Mouse (Mus musculus): ENCODE results near the gene Hecw2. TPM values are rescaled to one million over a fixed set of nuclear protein-coding genes. Genes with fewer than 3 reads are reported as not detected.

The Hecw2 gene
- polyA plus RNA-seq, 1 experiment from 2014 or later = 4.8 TPM

DNA sequence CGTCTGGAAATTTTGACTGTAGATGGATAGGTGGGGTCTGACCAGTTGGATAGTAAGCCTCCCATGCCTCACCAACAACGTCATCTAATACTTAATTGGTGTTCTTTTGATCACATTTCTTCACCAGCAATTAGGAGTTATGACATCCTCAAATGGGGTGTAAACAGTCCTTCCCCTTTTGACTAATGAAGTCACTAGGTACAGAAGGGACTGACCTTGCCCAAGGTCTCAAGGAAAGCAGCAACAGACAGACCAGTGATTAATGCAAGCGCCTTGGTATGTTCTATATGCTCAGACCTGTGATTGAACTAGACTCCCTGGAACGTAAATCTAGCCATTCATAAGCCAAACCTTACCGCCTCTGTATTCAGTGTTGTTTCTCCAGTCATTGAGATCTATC, 364.7 kb downstream of the Hecw2 start:
- ATAC-seq = no peak
- no peak overlapping the region for H3K9ac ChIP-seq (replicated peaks; ENCODE audit: low read depth)
- H3K27ac ChIP-seq (ENCODE audit: low read length) = no peak overlapping the region
- TF ChIP-seq EP300 (IDR thresholded peaks at IDR 0.05) (no peak), CTCF (IDR thresholded peaks at IDR 0.05) (no peak)
- H3K4me3 ChIP-seq (ENCODE audit: low read depth, low read length) = no peak overlapping the region
- H3K4me2 ChIP-seq (replicated peaks; ENCODE audit: low read depth, low read length) = no peak overlapping the region
- H3K9me3 ChIP-seq (ENCODE audit: low read length) = no peaks in the 10 kb centered on the region
- WGBS = 86% methylated on average over 5 of the region's 5 CpGs
- no peaks in the 10 kb centered on the region for H3K4me1 ChIP-seq (ENCODE audit: insufficient read depth, low read depth, low read length)
- DNase-seq (ENCODE audit: low spot score) = no peak
- H3K36me3 ChIP-seq (ENCODE audit: insufficient read depth, low read length) = 0 out of 2 replicates have a peak, but pooled peaks cover 9% of the 10 kb centered on the region
- H3K27me3 ChIP-seq (replicated peaks; ENCODE audit: insufficient read depth, low read length) = no peaks in the 10 kb centered on the region

DNA sequence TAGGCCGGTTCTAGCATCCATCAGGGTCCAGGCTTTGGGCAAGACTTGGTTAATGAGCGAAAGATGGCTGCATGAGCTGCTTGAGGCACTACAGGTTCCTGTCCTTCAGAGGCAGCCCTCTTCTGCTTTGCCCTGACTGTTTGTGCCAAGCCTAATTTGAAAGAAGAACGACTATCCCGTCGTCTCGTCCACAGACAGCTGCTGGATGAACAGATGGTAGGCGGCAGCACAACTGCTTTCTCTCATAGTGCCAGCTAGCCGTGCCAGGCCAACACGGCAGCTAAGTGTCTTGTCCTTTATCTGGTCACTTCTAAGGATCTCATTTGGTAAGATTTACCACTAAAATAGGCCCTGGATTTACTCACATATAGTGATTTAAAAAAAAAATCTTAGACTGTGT, 365.9 kb downstream of the Hecw2 start:
- 79% methylated on average over 9 of the region's 9 CpGs for WGBS
- no peak for DNase-seq (ENCODE audit: low spot score)
- TF ChIP-seq EP300 (IDR thresholded peaks at IDR 0.05) (no peak), CTCF (IDR thresholded peaks at IDR 0.05) (no peak)
- Histone ChIP-seq H3K9me3 (ENCODE audit: low read length) (no peaks in the 10 kb centered on the region), H3K27ac (ENCODE audit: low read length) (no peak overlapping the region), H3K4me3 (ENCODE audit: low read depth, low read length) (no peak overlapping the region), H3K4me2 (replicated peaks; ENCODE audit: low read depth, low read length) (no peak overlapping the region), H3K27me3 (replicated peaks; ENCODE audit: insufficient read depth, low read length) (no peaks in the 10 kb centered on the region), H3K9ac (replicated peaks; ENCODE audit: low read depth) (no peak overlapping the region), H3K4me1 (ENCODE audit: insufficient read depth, low read depth, low read length) (no peaks in the 10 kb centered on the region), H3K36me3 (ENCODE audit: insufficient read depth, low read length) (0 out of 2 replicates have a peak, but pooled peaks cover 9% of the 10 kb centered on the region)
- ATAC-seq = no peak

DNA sequence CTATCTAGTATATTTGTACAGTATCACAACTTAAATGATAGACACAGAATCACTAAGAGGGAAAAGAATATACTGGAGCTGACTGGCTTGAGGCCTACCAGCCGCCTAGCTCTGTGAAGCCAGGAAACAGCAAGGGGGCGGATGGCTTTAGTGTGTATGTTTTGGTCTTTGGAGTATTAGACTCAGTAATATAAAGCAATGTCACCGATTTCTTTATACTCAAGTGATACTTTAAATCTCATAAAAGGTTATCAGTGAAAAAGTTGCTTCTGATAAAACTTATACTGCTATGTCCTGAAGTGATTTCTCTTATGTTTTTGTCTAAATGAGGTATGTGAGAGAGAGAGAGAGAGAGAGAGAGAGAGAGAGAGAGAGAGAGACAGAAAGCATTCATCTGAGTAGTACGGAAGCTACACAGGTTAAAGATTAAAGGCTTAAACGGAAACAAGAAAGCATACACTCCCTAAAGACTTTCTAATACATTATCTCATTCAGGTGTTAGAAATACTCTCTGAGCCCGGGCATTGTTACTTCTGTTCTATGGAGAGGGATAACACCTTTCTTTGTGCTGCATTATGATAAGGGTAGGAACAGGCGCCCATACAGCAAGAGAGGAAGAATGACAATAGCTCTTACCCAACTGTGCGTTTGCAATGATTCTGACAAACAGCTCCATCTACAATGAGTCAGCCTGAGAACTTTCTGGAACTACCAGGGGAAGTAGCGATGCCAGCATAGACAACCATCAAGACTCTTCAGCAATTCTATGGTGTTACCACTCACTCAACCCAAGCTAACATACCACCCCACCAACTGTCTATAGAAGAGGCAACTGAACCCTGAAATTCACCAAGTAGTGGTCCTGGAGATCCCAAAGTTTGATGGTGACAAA, 370.3 kb downstream of the Hecw2 start:
- Histone ChIP-seq H3K27me3 (replicated peaks; ENCODE audit: insufficient read depth, low read length) (no peaks in the 10 kb centered on the region), H3K4me2 (replicated peaks; ENCODE audit: low read depth, low read length) (no peak overlapping the region), H3K27ac (ENCODE audit: low read length) (no peak overlapping the region), H3K4me1 (ENCODE audit: insufficient read depth, low read depth, low read length) (no peaks in the 10 kb centered on the region), H3K9ac (replicated peaks; ENCODE audit: low read depth) (no peak overlapping the region), H3K9me3 (ENCODE audit: low read length) (no peaks in the 10 kb centered on the region), H3K4me3 (ENCODE audit: low read depth, low read length) (no peak overlapping the region), H3K36me3 (ENCODE audit: insufficient read depth, low read length) (no peaks in the 10 kb centered on the region)
- no peak for TF ChIP-seq EP300 (IDR thresholded peaks at IDR 0.05)
- no peak for TF ChIP-seq CTCF (IDR thresholded peaks at IDR 0.05)
- ATAC-seq (no peak; the same call in 1 of the 2 replicates), DNase-seq (ENCODE audit: low spot score) (peak; percentile 35)
- 77% methylated on average over 9 of the region's 9 CpGs for WGBS

DNA sequence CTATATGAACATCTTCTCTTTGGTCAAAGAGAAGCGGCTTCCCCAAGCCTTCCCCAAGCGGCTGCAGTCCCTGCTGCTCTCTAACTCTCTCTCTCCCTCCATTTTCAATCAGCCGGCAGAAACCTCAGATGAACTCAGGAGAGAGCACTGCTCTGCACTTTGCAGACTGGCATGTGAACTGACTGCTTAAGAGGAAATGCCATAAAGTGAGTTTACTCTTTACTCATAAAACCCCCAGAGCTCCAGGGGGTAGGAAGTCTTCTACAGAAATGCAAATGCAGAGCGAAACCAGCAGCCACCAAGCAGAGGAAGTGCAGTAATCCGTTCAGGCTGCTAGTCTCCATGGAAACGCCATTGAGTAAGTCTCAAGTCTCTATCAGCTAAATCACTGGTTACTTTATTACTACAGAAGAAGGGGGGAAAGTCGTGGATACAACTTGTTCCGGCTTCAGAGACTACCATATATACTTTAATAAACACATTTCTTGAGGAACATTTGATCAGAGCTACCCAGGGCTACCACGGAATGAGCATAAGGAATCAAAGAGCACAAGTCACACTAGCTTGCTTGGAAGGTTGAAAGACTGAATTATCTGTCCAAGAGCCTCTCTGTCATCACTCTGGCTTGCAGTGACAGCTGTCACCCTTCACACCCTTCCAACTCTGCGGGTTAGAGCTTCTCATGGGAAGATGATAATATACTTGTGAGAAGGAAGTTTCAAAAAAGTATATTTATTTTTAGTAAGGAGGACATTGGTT, 371.1 kb downstream of the Hecw2 start:
- 12% methylated on average over 10 of the region's 10 CpGs for WGBS
- DNase-seq (ENCODE audit: low spot score) = peak; percentile 85
- Histone ChIP-seq H3K9me3 (ENCODE audit: low read length) (no peaks in the 10 kb centered on the region), H3K36me3 (ENCODE audit: insufficient read depth, low read length) (no peaks in the 10 kb centered on the region), H3K4me2 (replicated peaks; ENCODE audit: low read depth, low read length) (peak overlapping the region; percentile 37; the same call in 1 of the 2 replicates), H3K9ac (replicated peaks; ENCODE audit: low read depth) (no peak overlapping the region), H3K4me3 (ENCODE audit: low read depth, low read length) (peak overlapping the region; percentile 18; the same call in 1 of the 2 replicates), H3K27ac (ENCODE audit: low read length) (peak overlapping the region; percentile 52; the same call in 1 of the 2 replicates), H3K27me3 (replicated peaks; ENCODE audit: insufficient read depth, low read length) (no peaks in the 10 kb centered on the region), H3K4me1 (ENCODE audit: insufficient read depth, low read depth, low read length) (no peaks in the 10 kb centered on the region)
- TF ChIP-seq CTCF (IDR thresholded peaks at IDR 0.05) (no peak), EP300 (IDR thresholded peaks at IDR 0.05) (no peak)
- ATAC-seq = peak; percentile 79

DNA sequence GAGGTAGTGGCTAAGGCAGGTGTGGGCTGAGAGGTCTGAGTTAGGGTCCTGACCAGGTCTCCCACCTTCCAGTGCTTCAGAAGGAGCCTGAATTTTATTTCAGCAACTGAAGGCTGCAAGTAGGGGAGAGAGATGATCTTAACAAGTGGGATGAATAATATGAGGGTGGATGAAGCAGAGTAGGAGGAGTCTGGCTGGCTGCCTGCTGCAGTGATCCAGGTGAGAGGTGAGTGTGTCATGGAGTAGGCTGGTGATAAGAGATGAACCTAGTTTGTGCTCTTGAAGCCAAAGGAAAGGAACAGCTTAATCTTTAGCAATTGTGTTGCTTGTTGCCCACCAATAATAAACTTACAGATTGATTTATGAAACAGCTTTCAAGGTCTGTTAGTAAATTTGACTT, 373.0 kb downstream of the Hecw2 start:
- Histone ChIP-seq H3K36me3 (ENCODE audit: insufficient read depth, low read length) (no peaks in the 10 kb centered on the region), H3K9me3 (ENCODE audit: low read length) (no peaks in the 10 kb centered on the region), H3K4me3 (ENCODE audit: low read depth, low read length) (no peak overlapping the region), H3K27me3 (replicated peaks; ENCODE audit: insufficient read depth, low read length) (no peaks in the 10 kb centered on the region), H3K27ac (ENCODE audit: low read length) (no peak overlapping the region), H3K4me1 (ENCODE audit: insufficient read depth, low read depth, low read length) (no peaks in the 10 kb centered on the region), H3K4me2 (replicated peaks; ENCODE audit: low read depth, low read length) (no peak overlapping the region), H3K9ac (replicated peaks; ENCODE audit: low read depth) (no peak overlapping the region)
- ATAC-seq (no peak), DNase-seq (ENCODE audit: low spot score) (no peak)
- TF ChIP-seq CTCF (IDR thresholded peaks at IDR 0.05) (no peak), EP300 (IDR thresholded peaks at IDR 0.05) (no peak)

DNA sequence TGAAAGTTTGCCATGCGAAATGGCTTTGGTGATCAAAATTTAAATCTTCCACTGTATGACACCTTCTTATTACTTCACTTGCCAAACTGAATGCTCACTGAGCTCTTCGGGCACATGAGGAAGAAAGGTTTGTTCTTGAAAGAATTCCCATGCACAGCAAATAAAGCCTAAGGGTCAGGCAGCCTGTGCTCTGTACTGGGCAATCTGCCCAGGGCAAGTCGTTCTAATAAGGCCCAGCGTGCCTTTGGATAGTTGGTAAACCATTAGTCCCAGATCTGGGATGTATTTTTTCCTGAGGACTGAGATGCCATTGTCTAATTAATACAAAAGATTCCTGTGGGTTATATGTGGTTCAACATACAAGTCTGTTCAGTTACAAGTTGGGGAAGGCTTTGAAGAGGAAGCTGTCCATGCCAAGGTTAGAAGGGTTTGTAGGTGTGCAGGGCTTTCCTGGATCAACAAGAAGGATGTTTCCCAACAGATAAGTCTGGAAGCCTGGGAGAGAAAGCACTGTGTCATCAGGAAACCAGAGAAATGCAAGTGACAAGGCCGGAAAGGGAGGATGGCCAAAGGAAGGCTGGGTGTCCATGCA, 374.8 kb downstream of the Hecw2 start:
- Histone ChIP-seq H3K9me3 (ENCODE audit: low read length) (no peaks in the 10 kb centered on the region), H3K4me2 (replicated peaks; ENCODE audit: low read depth, low read length) (no peak overlapping the region), H3K9ac (replicated peaks; ENCODE audit: low read depth) (no peak overlapping the region), H3K4me1 (ENCODE audit: insufficient read depth, low read depth, low read length) (no peaks in the 10 kb centered on the region), H3K27me3 (replicated peaks; ENCODE audit: insufficient read depth, low read length) (no peaks in the 10 kb centered on the region), H3K36me3 (ENCODE audit: insufficient read depth, low read length) (no peaks in the 10 kb centered on the region), H3K27ac (ENCODE audit: low read length) (no peak overlapping the region), H3K4me3 (ENCODE audit: low read depth, low read length) (no peak overlapping the region)
- 54% methylated on average over 5 of the region's 5 CpGs for WGBS
- ATAC-seq (no peak), DNase-seq (ENCODE audit: low spot score) (no peak)
- TF ChIP-seq CTCF (IDR thresholded peaks at IDR 0.05) (no peak), EP300 (IDR thresholded peaks at IDR 0.05) (no peak)
